Mouse (Mus musculus): Measurements from ENCODE around the gene Rapgef3. TPM values are rescaled to one million over a fixed set of nuclear protein-coding genes. Genes with fewer than 3 reads are reported as not detected.

The Rapgef3 gene
- polyA plus RNA-seq, 1 experiment from 2014 or later = 5.9 TPM

- WGBS = 58% methylated on average over 20 of the region's 20 CpGs
- Histone ChIP-seq H3K4me3 (no peak overlapping the region), H3K27ac (replicated peaks) (no peak overlapping the region), H3K27me3 (replicated peaks; ENCODE audit: low read depth, poor library complexity, severe bottlenecking) (peaks cover 12% of the 10 kb centered on the region), H3K4me1 (peaks cover 19% of the 10 kb centered on the region), H3K9me3 (no peaks in the 10 kb centered on the region), H3K36me3 (replicated peaks) (peaks cover 53% of the 10 kb centered on the region)
- DNase-seq (ENCODE audit: low spot score) = peak; percentile 71
These were observed 22.2 kb upstream of the Rapgef3 start for GRCm38 (mm10) chr15:97789761-97790505.

GRCm38 (mm10) chr15:97788821-97789220, 21.0 kb upstream of the Rapgef3 start:
- WGBS = 75% methylated on average over 6 of the region's 6 CpGs
- Histone ChIP-seq H3K9me3 (no peaks in the 10 kb centered on the region), H3K27ac (replicated peaks) (no peak overlapping the region; the same call in 1 of the 2 replicates)

GRCm38 (mm10) chr15:97787799-97788667, 20.3 kb upstream of the Rapgef3 start:
- peaks cover 25% of the 10 kb centered on the region for H3K4me1 ChIP-seq
- H3K27ac ChIP-seq (replicated peaks) = no peak overlapping the region
- WGBS = 72% methylated on average over 19 of the region's 19 CpGs

More at GRCm38 (mm10) chr15:97788821-97789220, 21.0 kb upstream of the Rapgef3 start:
- Histone ChIP-seq H3K27me3 (replicated peaks; ENCODE audit: low read depth, poor library complexity, severe bottlenecking) (peaks cover 15% of the 10 kb centered on the region), H3K4me3 (no peak overlapping the region), H3K4me1 (peaks cover 24% of the 10 kb centered on the region), H3K36me3 (replicated peaks) (peaks cover 42% of the 10 kb centered on the region)
- DNase-seq (ENCODE audit: low spot score) = no peak

DNA sequence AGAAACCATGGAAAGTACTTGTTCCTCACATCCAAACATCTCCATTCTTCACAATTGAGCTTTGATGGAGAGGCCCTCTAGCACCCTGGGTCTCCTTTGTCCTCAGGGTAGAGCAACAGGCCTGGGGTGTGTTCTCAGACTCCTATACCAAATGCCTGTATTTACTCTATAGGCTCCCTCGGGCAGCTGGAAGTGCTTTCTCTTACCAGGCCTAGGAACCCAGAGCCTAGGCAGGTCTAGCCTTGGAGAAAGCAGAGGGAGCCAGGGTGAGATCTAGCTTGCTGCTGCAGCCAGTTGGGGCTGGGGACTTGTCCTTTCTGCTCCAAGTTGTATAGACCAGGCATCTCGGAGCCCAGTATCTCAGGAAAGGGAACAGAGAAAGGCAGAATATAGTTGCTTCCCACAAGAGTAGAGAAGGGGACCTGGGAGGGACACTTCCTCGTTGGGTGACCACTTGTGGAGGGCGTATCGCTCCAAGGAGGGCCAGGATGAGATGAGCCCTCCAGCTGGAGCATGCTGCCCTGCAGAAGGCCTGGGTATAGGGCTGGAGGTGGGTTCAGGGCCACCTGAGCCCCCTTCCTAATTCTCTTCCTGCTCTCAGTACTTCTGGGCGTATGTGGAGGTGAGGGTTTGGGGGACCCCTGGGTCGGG, 19.5 kb upstream of the Rapgef3 start:
- peaks cover 29% of the 10 kb centered on the region for H3K27me3 ChIP-seq (replicated peaks; ENCODE audit: low read depth, poor library complexity, severe bottlenecking)
- DNase-seq (ENCODE audit: low spot score) = no peak
- WGBS = 85% methylated on average over 7 of the region's 7 CpGs
- no peak overlapping the region for H3K4me3 ChIP-seq
- H3K9me3 ChIP-seq = no peaks in the 10 kb centered on the region
- H3K27ac ChIP-seq (replicated peaks) = no peak overlapping the region; the same call in 1 of the 2 replicates
- peaks cover 26% of the 10 kb centered on the region for H3K36me3 ChIP-seq (replicated peaks)
- peaks cover 32% of the 10 kb centered on the region for H3K4me1 ChIP-seq

More at GRCm38 (mm10) chr15:97787799-97788667, 20.3 kb upstream of the Rapgef3 start:
- Histone ChIP-seq H3K9me3 (no peaks in the 10 kb centered on the region), H3K27me3 (replicated peaks; ENCODE audit: low read depth, poor library complexity, severe bottlenecking) (peaks cover 22% of the 10 kb centered on the region), H3K4me3 (no peak overlapping the region), H3K36me3 (replicated peaks) (peaks cover 34% of the 10 kb centered on the region)
- no peak for DNase-seq (ENCODE audit: low spot score)

DNA sequence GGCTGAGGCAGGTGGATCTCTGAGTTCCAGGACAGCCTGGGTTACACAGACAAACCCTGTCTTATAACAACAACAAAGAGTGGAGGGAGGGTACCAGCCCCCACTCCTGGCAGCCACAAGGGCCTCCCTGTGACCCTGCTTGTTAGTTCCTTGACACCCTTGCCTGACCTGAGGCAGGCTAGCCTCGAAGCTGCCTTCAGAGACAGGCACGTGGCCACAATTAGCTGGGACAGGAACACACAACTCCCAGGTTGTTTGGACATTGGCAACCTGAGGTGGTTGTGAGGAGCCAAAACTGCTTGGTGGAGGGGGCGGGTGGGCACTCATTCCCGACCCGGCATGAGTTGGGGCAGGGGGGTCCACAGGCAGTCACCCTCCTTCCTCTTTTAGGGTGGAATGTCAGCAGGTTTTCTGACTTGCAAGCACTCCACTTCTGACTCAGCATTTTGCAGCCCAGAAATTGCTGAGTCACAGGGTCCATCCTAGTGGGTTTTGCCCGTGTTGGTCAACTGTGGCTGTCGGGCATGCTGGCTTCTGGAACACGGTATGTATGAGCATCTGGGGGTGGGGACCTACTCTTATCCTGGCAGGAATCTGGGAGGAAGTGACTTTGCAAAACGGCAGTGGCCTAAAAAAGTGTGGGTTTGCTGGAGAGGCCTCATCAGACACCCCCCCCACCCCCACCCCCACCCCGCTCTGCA, 18.8 kb upstream of the Rapgef3 start:
- peaks cover 32% of the 10 kb centered on the region for H3K27me3 ChIP-seq (replicated peaks; ENCODE audit: low read depth, poor library complexity, severe bottlenecking)
- WGBS = 75% methylated on average over 10 of the region's 10 CpGs
- H3K27ac ChIP-seq (replicated peaks) = peak overlapping the region; percentile 14; the same call in 1 of the 2 replicates

GRCm38 (mm10) chr15:97785731-97786411, 18.1 kb upstream of the Rapgef3 start:
- 84% methylated on average over 9 of the region's 9 CpGs for WGBS
- Histone ChIP-seq H3K27me3 (replicated peaks; ENCODE audit: low read depth, poor library complexity, severe bottlenecking) (peaks cover 32% of the 10 kb centered on the region), H3K4me3 (no peak overlapping the region), H3K4me1 (peaks cover 45% of the 10 kb centered on the region), H3K36me3 (replicated peaks) (peaks cover 12% of the 10 kb centered on the region), H3K9me3 (no peaks in the 10 kb centered on the region), H3K27ac (replicated peaks) (no peak overlapping the region)
- no peak for DNase-seq (ENCODE audit: low spot score)

More for the DNA sequence above, 18.8 kb upstream of the Rapgef3 start:
- H3K9me3 ChIP-seq = no peaks in the 10 kb centered on the region
- H3K4me3 ChIP-seq = no peak overlapping the region
- DNase-seq (ENCODE audit: low spot score) = no peak
- H3K36me3 ChIP-seq (replicated peaks) = peaks cover 19% of the 10 kb centered on the region
- peaks cover 39% of the 10 kb centered on the region for H3K4me1 ChIP-seq

- peak overlapping the region; percentile 80 for H3K27ac ChIP-seq (replicated peaks)
- H3K4me3 ChIP-seq = peak overlapping the region; percentile 74
- WGBS = 6% methylated on average over 45 of the region's 45 CpGs
- peaks cover 32% of the 10 kb centered on the region for H3K27me3 ChIP-seq (replicated peaks; ENCODE audit: low read depth, poor library complexity, severe bottlenecking)
- H3K9me3 ChIP-seq = no peaks in the 10 kb centered on the region
- H3K36me3 ChIP-seq (replicated peaks) = peaks cover 3% of the 10 kb centered on the region; the same call in 1 of the 2 replicates
- peaks cover 55% of the 10 kb centered on the region for H3K4me1 ChIP-seq
- no peak for DNase-seq (ENCODE audit: low spot score)
These were observed 16.9 kb upstream of the Rapgef3 start for GRCm38 (mm10) chr15:97784561-97785161.

GRCm38 (mm10) chr15:97784092-97784559, 16.4 kb upstream of the Rapgef3 start:
- no peaks in the 10 kb centered on the region for H3K9me3 ChIP-seq
- WGBS = 3% methylated on average over 39 of the region's 39 CpGs
- peaks cover 32% of the 10 kb centered on the region for H3K27me3 ChIP-seq (replicated peaks; ENCODE audit: low read depth, poor library complexity, severe bottlenecking)
- peak overlapping the region; percentile 74 for H3K4me3 ChIP-seq
- H3K36me3 ChIP-seq (replicated peaks) = no peaks in the 10 kb centered on the region
- DNase-seq (ENCODE audit: low spot score) = peak; percentile 93
- H3K4me1 ChIP-seq = peaks cover 55% of the 10 kb centered on the region
- peak overlapping the region; percentile 80 for H3K27ac ChIP-seq (replicated peaks)

DNA sequence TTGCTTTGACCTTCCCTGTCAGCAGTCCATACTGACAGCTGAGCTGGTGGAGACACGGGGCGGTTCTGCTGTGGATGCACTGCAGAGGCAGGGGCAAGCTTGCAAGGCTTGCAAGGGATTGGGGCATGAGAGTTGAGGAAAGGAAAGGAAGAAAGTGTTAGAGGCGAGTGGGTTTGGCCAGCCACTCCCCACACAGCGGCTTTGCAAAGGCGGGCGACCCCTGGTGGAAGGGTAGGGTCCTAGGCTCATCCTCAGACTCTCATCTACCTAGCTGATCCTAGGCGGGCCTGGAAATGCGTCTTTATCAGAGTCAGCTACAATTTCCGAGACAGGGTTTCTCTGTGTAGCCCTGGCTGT, 15.0 kb upstream of the Rapgef3 start:
- DNase-seq (ENCODE audit: low spot score) = peak; percentile 86
- H3K27me3 ChIP-seq (replicated peaks; ENCODE audit: low read depth, poor library complexity, severe bottlenecking) = peaks cover 32% of the 10 kb centered on the region
- peak overlapping the region; percentile 63 for H3K27ac ChIP-seq (replicated peaks)
- no peaks in the 10 kb centered on the region for H3K9me3 ChIP-seq
- no peaks in the 10 kb centered on the region for H3K36me3 ChIP-seq (replicated peaks)
- peak overlapping the region; percentile 45 for H3K4me3 ChIP-seq
- peaks cover 49% of the 10 kb centered on the region for H3K4me1 ChIP-seq
- 3% methylated on average over 9 of the region's 9 CpGs for WGBS

- WGBS = 6% methylated on average over 24 of the region's 24 CpGs
- peaks cover 32% of the 10 kb centered on the region for H3K27me3 ChIP-seq (replicated peaks; ENCODE audit: low read depth, poor library complexity, severe bottlenecking)
- H3K36me3 ChIP-seq (replicated peaks) = no peaks in the 10 kb centered on the region
- peak; percentile 70 for DNase-seq (ENCODE audit: low spot score)
- no peaks in the 10 kb centered on the region for H3K9me3 ChIP-seq
- peak overlapping the region; percentile 63 for H3K27ac ChIP-seq (replicated peaks)
- H3K4me1 ChIP-seq = peaks cover 49% of the 10 kb centered on the region
- H3K4me3 ChIP-seq = peak overlapping the region; percentile 45
These were observed 14.4 kb upstream of the Rapgef3 start for GRCm38 (mm10) chr15:97781961-97782748.
